Mouse (Mus musculus): Measurements from ENCODE around the gene Amdhd1.

Amdhd1 gene

DNA sequence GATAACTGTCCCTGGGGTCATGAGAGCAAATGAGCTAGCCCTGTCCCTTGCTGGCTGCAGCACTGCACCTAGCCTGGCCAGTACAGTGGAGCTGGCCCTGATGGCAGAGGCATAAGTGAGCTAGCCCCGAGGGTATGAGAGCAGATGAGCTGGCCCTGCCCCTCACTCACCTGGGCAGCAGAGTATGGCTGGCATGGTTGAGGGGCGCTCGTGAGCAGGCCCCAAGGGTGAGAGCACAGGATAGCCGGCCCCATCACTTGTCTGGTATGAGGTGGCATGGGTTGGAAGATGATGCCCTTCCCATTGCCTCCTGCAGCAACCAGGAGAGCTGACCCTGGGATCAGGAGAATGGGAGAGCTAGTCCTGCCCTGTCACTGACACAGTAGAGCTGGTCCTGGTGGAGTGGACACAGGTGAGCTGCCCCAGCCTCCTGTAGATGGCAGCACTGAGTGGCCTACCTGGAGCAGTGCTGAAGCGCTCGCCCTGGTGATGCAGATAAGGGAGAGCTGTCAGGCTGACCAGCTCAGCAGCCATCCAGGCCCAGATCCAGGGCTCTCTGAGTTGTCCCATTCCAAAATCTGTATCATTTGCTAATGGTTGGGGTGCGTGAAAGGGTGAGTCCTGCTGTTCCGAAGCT lies 54.7 kb downstream of the Amdhd1 start:
- intact Hi-C loops (cut with DNase I): loop anchor here (5.0 kb wide), 2 partner anchors 62 to 92 kb away; no protein-coding TSS in a partner anchor

DNA sequence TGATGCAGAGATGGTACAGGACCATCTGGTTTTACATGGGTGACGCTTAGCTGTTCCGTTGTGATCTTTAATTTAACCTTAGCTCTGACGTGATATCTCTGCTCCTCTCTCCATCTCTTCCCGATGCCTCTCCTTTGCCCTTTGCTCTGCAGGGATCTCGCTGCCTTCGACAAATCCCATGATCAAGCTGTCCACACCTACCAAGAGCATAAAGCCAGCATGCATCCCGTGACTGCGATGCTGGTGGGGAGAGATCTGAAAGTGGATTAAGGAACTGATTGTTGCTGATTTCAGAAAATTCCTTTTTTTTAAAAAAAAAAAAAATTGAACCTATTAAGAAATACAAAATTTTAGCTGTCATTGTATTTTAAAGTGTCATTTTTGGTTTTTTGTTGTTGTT lies 55.3 kb downstream of the Amdhd1 start:
- intact Hi-C loops (cut with DNase I): no loop called here

Measured in adrenal gland (tissue).